Mouse (Mus musculus) cerebellum, adult 2 months (tissue): ENCODE data around the gene Bcat1.

ENCODE experiments used
- CTCF ChIP-seq: fragments of 200-500 bp; IDR thresholded peaks from 2 replicates; pipeline ENCODE4 v1.5.1; 2011; ENCODE audit warnings: low read depth, mild to moderate bottlenecking, control low read depth, low read length, moderate library complexity, borderline replicate concordance; ENCODE audit not compliant: insufficient read depth
- POLR2A ChIP-seq: fragments of 200-500 bp; IDR thresholded peaks from 2 replicates; pipeline ENCODE4 v1.6.1; 2011; ENCODE audit warnings: low read length, control low read depth, borderline replicate concordance; ENCODE audit not compliant: insufficient read depth

- TF ChIP-seq POLR2A (no peak), CTCF (no peak)
These were observed 58.5 kb downstream of the Bcat1 start for GRCm38 (mm10) chr6:145017508-145017907.
